Mouse (Mus musculus): ENCODE data around the gene Minar1. TPM values are rescaled to one million over a fixed set of nuclear protein-coding genes. Genes with fewer than 3 reads are reported as not detected.

Minar1 gene
- polyA plus RNA-seq, 1 experiment = not detected

GRCm38 (mm10) chr9:89596392-89596791 lies 26.5 kb downstream of the Minar1 start:
- Histone ChIP-seq H3K27ac (replicated peaks; ENCODE audit: low read depth, low read length) (no peak overlapping the region), H3K4me1 (ENCODE audit: control insufficient read depth, insufficient read depth, insufficient read length, low read length) (no peaks in the 10 kb centered on the region), H3K4me3 (ENCODE audit: insufficient read depth, low read depth, low read length) (no peak overlapping the region)

GRCm38 (mm10) chr9:89592391-89592790 lies 30.5 kb downstream of the Minar1 start:
- Histone ChIP-seq H3K4me3 (ENCODE audit: insufficient read depth, low read depth, low read length) (no peak overlapping the region), H3K4me1 (ENCODE audit: control insufficient read depth, insufficient read depth, insufficient read length, low read length) (no peaks in the 10 kb centered on the region), H3K27ac (replicated peaks; ENCODE audit: low read depth, low read length) (no peak overlapping the region)

GRCm38 (mm10) chr9:89578422-89578821 lies 44.5 kb downstream of the Minar1 start:
- Histone ChIP-seq H3K4me1 (ENCODE audit: control insufficient read depth, insufficient read depth, insufficient read length, low read length) (no peaks in the 10 kb centered on the region), H3K4me3 (ENCODE audit: insufficient read depth, low read depth, low read length) (no peak overlapping the region), H3K27ac (replicated peaks; ENCODE audit: low read depth, low read length) (no peak overlapping the region)

- Histone ChIP-seq H3K27ac (replicated peaks; ENCODE audit: low read depth, low read length) (no peak overlapping the region), H3K4me1 (ENCODE audit: control insufficient read depth, insufficient read depth, insufficient read length, low read length) (no peaks in the 10 kb centered on the region), H3K4me3 (ENCODE audit: insufficient read depth, low read depth, low read length) (no peak overlapping the region)
Observed at GRCm38 (mm10) chr9:89552663-89553062, 70.3 kb downstream of the Minar1 start.

Other genes starting within 250 kb of the Minar1 start
- gene Tmed3, start 81.9 kb upstream of the Minar1 start, polyA plus RNA-seq (2012; ENCODE audit: insufficient read depth, insufficient read length, missing spikeins) = 34.1 and 35.1 TPM in 2 replicates
- gene Ankrd34c, start 115.3 kb upstream of the Minar1 start, polyA plus RNA-seq (2012; ENCODE audit: insufficient read depth, insufficient read length, missing spikeins) = not detected in 2 replicates

All from brown adipose tissue, adult 24 weeks (tissue).